Mouse (Mus musculus) right cerebral cortex, postnatal 4 days (tissue): ENCODE results near the gene 2610318N02Rik.

Source experiments
- DNase-seq: peaks from one replicate; pipeline ENCODE4 v3.0.0-alpha.2; 2022

Gene 2610318N02Rik

DNA sequence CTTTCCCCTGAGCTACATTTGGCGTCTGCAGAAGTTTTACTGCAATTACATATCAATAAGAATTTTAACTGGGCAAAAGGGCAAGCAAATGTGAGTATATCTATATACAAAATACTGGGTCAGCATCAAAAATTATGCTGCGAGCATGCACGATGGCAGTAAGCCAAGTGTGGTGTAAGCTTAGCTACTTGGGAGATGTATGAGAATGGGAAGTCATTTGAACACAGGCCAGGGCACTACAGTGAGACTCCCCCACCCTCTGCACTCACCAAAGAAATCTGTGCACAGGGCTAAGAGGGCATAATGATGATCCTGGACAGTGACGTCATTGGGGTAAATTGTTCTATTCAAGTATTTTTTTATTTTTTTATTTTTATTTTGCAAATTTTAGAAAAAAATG is 20.4 kb downstream of the 2610318N02Rik start:
- no peak for DNase-seq

DNA sequence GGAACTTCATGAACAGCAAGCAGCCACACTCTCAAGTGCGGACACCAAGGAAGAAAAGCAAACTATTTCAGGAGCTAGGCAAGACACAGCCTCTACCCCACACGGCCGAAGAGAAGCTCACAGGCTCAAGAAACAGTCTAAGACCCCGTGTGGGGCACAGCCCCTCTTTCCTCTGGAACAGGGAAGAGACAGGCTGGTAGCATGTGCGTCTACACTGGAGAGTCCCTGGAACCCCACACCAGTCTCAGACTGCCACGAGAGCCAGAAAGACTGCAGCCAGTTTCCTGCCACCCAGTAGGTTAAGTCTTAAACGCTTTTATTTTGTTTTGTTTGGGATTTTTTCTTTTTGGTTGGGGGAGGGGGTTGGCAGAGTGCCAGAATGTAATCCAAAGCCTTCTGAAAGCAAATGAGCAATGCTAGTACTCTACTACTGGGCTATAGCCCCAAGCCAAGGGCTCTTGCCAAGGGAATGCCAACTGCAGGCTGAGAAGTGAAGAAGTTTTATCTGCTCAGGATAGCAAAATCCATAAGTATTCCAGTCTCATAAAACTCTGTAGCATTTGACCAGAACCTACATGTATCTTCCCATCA is 22.2 kb downstream of the 2610318N02Rik start:
- DNase-seq: peak; percentile 46

DNA sequence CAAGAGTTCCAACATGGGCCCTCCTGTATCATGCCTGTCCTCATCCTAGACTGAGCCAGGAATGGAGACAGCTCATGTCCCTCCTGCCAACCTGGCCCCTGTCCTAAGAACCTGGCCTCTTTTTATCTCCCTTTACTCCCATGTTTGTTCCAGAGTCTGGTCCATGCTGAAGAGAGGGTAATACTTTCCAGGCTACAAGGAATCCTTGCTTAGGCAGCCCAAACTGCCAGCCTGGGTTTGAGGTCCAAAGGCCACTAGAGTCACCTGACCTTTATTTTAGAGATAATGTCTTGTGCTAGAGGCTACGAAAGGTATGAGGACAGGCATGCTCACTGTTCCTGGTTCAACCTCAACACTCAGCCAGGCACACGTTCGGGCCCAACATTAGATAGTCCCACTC is 28.0 kb downstream of the 2610318N02Rik start:
- DNase-seq: no peak

DNA sequence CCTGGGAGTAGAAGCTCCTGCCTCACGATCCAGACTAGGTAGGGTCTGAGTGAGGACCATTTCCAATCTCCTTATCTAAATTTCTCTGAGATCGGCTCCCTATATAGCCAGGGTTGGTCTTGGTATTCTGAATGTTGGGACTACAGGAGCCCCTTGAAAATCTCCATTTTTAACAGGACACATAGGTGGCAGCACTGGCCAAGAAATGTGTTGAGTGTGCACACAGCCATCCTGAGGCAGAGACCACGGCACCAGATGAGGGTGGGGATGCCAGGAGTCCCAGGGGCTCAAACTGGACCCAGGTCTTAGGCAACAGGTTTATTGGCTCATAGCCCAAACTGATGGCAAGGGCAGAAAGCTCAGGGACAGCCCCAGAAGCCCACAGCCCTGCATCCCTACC is 36.6 kb downstream of the 2610318N02Rik start:
- DNase-seq: no peak

DNA sequence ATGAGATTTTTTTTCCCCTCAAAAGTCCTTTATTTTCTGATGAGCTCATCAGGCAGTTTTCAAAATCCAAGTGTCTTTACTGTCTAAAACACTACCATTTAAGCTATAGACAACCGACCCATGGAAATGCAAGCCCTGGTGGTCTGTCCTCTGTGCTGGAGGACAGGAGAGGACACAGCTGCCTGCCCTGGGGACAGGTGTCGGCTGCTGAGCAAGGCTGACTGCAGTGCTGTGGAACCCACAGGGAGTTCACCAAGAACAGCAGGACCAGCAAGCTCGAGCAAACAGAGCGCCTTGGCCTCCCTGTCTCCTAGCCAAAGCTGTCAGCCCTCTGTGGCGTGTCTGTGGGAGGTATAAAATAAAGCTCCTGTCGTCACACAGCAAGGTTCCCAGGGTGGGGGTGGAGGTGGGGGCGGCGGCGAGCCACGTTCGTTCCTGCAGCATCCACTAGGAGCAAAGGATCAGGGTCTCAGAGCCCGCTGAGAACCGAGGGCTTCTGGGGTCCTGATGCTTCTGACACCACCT is 38.2 kb downstream of the 2610318N02Rik start:
- DNase-seq: no peak

DNA sequence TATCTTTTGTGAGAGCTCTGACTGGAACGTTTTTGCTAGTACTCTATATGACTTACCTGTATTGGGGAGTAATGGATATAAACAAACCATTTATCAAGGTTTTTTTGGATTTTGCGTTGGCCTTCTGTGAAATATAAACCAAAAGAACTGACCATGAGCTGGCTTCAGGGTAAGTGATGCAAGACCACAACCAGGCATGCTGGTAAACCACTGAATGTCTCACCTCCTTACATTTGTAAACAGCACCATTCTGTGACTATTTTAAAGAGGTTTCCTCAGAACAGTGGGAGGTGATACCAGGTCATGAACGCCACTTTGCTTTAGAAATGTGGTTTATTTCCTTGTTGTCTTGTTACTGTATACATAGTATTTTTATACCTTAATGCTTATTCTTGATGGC is 38.7 kb downstream of the 2610318N02Rik start:
- DNase-seq: no peak

DNA sequence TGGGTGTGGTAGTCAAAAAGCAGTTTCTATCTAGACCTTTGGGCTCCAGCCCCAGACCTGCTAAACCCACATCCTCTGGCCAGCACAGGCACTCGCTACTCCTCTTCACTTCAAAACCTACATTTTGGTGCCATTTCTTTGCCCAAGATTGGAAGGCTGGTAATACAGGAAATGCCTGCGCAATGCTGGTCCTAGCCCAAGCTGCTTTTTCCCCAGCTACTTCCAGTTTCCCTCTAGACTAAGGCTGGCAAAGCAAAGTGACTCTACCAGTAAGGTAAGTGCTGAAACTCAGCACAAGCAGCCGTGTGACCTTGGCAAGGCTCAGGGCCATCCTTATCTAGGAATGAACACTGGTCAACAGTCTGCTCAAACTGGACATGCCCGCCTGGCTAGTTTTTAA is 39.3 kb downstream of the 2610318N02Rik start:
- no peak for DNase-seq

DNA sequence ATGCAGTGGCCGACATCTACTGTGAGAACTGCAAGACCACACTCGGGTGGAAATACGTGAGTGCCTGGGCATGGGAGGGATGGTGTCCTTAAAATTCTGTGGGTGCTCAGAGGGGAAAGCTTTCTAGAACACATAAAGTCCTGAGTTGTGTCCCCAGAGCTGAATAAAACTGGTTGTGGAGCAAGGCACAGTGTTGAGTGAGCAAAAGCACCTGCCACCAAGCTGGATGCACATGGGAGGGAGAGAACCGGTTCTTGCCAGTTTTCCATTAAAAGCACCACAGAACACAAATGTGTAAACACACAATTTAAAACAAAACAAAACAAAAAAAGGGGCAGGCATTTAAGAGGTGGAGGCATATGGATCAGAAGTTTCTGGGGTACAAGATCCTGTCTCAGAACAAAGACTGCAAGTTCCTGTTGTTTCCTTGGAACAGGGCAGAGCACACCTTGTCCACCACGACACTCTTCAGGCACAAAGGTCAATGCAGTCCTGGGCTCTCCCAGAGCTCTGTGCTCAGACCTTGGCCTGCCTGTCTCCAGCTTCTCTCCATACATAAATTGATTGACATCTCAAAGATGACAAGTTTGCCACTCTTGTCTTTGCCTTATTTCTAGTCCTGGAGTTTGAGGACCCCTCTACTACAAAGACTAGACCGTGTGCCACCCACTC is 42.7 kb downstream of the 2610318N02Rik start:
- DNase-seq: no peak

DNA sequence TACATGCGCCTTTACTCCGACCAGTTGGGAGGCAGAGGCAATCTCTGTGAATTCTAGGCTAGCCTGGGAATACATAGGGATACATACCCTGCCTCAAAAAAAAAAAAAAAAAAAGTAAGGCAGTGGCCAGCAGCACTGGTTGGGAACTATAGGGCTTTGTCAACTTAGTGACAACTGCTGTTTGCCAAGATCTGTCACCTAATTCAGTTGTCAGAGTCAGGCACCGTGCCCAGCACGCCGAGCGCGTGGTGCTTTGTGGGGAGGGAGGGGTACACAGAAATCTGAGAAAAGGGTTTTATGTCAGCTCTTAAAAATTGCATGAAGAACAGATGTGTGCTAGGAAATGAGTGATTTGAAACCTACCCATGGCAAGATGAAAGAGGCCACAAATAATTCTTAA is 46.9 kb downstream of the 2610318N02Rik start:
- DNase-seq: no peak

DNA sequence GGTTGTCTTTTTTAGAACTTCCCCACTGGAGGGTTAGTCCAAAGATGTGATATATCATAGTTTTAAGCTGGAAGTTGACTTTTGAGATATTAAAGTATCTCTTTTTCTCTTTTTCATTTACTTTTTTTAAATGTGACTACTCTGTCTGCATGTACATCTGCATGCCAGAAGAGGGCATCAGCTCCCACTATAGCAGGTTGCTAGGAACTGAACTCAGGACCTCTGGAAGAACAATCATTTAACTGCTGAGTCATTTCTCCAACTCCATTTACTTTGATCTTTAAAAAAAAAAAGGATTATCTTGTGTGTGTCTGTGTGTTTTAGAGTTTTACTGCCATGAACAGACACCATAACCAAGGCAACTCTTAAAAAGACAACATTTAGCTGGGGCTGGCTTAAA is 48.1 kb downstream of the 2610318N02Rik start:
- no peak for DNase-seq

DNA sequence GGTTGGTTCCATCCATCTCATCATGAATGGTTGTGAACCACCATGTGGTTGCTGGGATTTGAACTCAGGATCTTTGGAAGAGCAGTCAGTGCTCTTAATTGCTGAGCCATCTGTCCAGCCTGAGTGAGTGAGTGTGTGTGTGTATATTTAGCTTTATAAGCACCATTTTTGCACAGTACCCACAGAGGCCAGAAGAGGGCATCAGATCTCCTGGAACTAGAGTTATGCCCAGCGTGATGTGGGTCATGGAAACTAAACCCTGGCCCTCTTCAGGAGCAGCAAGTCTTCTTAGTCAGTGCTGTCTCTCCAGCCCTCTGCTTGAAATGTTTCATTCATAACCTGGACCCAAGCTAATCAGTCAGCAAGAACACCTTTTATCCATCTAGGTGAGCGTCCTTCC is 48.7 kb downstream of the 2610318N02Rik start:
- no peak for DNase-seq

DNA sequence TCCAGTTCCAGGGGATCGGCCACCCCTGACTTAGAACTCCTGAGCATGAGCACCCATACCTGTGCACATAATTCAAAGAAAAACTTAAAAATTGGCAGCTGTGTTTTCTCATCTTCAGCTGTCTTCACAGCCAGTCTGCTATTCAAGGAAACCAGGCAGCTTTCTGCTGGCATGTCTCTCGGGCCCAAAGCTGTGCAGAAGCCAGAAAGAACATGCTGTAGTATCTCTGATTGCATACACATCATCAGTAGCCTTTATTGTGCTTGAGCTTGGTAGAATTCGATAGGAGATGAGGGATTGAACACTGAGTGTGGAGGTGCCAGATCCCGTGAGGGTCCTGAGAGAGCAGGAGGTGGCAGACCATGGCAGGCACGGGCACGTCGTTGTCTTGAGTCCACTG is 52.0 kb downstream of the 2610318N02Rik start:
- no peak for DNase-seq

DNA sequence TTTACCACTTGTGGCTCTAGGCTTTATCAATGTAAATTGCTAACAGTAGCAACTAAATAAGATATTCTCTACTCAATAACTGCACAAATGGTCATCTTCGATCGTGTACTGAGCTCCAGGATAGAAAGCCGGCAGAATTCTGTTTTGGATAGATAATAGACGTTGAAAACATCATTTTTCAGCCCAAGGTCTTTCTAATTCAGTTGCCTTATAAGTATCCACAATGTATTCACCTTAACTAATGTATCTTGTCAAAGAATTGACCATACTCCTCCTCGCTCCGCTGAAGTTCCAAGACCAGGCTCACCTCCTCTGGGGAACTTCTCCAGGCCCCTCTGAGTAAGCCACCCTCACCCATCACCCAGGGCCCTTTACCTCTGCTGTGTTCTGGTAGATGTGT is 54.3 kb downstream of the 2610318N02Rik start:
- no peak for DNase-seq

DNA sequence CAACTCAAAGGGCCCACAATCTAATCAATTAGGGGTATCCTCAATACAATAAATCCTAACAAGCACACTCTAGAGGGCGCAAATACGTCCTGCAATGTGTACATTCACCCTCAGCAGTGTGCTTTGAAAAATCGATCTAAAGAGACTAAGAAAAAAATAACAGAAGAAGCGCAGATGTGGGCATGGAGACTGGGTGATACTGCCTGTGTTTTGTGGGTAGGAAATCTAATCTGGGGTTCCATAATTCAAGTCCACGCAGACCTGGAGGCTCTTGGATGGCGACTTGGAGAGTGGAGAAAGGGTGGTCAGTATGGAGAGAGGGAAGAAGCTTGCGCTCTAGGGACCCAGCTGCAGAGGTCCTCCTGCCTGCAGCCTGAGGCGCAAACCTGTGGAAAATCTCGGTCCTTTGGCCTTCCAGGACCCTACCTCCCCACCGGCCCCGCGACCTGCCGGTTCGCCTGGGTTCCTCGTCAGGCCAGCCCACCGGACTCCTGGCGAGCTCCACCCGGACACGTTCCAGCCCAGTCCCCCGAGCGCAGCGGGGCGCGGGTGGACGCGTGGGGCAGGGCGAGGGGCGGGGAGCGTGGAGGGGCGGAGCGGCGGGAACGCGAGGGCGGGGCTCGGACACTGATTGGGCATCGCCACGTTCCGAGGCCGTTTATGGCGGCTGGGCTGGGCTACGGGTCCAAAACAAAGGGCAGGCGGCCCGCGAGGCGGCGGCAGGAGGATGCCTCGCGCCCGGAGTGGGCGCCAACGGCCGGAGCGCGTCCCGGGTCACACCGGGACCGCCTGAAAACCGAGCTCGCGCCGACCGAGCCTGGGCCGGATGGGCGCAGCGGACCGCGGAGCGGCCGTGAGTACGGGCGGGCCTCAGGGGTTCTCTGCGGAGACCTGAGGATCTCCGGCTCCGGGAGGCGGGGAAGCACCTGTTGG is 55.2 kb downstream of the 2610318N02Rik start, which contains the start of gene Ypel1:
Ypel1 (plus strand) TSS at position 186 of the 933 bp plus-strand sequence.
- DNase-seq: peak; percentile 87

DNA sequence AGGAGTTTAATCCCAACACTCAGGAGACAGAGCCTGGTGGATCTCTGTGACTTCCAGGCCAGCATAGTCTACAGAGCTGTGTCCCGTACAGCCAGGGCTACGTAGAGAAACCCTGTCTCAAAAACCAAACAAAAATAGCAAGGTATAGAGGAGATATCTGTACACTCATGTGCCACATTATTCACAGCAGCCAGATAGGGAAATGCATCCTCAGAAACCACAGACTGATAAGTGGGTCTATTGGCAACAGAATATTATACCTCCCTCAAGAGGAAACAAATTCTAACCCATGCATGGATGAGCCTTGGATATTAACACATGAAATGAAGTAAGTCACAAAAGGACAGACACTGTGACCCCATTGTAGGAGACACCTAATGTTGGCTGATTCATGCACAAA is 57.4 kb downstream of the 2610318N02Rik start:
- no peak for DNase-seq
